Mouse (Mus musculus): ENCODE measurements at regions not wholly inside any gene's neighbourhood (a gene's known extent, or its start where the extent isn't known, plus 50 kb on each side); places are given as distances from the start of the nearest gene placed in this dataset.

- DNase-seq (ENCODE audit: low spot score in 2 of 2) = no peak
Measured at GRCm38 (mm10) chr12:12882931-12883553, 58.7 kb downstream of the Mycn start.

- DNase-seq (ENCODE audit: low spot score in 2 of 2) = no peak
Measured at GRCm38 (mm10) chr12:12878031-12878430, 63.7 kb downstream of the Mycn start.

- DNase-seq (ENCODE audit: low spot score in 2 of 2) = no peak
Measured at GRCm38 (mm10) chr12:12877539-12877938, 64.2 kb downstream of the Mycn start.

DNA sequence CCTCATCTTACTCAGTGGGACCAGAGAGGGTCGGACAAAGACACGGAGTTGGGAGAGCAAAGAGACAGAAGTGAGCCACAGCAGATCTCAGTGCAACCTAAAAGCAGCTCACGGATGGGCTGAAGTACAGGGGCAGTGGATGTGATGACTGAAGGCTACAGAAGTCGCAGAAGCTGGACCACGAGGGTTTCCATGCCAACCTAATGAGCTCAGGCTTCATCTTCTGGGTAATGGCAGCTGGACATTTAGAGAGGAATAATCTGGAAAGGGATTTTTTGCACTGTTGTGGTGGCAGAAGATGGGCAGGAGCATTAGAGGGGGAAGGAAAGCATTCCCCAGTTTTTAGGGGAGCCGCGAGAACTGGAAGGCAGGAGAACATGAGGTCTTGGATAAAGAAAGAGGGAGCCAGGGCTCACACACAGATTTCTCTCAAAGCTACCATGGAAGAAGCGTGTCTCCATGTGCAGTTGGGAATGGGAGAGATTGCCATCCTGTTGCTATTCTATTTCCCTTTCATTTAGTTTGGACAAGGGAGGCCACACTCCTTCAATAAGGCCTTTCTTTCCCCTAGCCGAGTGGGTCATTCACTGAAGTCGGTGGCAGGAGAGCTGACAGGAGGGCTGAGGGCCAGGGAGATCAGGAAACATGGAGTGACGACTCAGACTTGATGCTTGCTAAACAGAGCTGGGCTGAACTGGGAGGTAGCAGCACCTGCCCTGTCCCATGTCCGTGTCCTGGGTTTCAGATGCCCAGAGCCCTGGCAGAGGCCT is 65.6 kb downstream of the Mycn start:
- no peak for DNase-seq (ENCODE audit: low spot score in 2 of 2)

- DNase-seq (ENCODE audit: low spot score in 2 of 2) = no peak
Measured at GRCm38 (mm10) chr12:12873551-12873950, 68.2 kb downstream of the Mycn start.

GRCm38 (mm10) chr12:12872974-12873373 is 68.7 kb downstream of the Mycn start:
- DNase-seq (ENCODE audit: low spot score in 2 of 2) = no peak

DNA sequence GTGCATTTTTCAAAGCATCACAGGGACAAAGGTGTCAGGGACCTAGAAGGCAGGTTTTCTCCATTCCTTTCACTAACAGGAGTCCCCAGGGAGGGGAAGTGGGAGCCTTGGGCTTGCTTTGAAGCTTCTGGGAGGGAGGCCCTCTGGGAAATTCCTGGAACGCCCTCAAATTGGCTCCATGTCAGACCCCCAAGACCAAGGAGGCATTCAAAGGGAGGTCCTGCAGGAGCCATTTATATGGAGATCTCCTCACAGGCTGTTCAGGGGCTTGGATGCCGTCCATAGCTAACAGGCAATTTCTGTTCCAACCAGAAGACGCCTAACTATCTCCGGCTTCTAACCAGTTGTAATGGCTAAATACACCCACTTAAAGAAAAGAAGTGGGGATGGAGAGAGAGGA is 70.4 kb downstream of the Mycn start:
- no peak for DNase-seq (ENCODE audit: low spot score in 2 of 2)

- no peak for DNase-seq (ENCODE audit: low spot score in 2 of 2)
Measured at GRCm38 (mm10) chr12:12866590-12866989, 75.1 kb downstream of the Mycn start.

DNA sequence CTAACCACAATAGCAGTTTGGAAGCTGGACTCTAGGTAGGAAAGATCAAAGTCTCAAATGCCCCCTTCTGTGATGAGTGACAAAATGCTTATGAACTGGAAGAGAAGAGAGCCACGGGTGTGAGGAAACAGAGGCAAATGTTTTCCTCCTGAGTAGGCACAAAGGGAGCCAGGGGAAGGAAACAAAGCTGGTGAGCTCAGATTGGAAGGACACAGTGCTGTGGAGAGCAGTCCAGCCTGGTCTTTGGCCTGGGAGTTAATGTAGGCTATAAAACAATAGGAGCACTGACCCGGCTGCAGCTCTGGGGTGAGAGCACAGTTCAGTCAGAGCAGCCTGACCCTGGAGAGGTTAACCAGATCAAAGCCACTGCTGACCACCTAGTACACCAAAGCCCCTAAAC is 91.0 kb downstream of the Mycn start:
- DNase-seq (ENCODE audit: low spot score in 2 of 2) = no peak

GRCm38 (mm10) chr12:12846716-12847115 is 95.0 kb downstream of the Mycn start:
- DNase-seq (ENCODE audit: low spot score in 2 of 2) = no peak

DNA sequence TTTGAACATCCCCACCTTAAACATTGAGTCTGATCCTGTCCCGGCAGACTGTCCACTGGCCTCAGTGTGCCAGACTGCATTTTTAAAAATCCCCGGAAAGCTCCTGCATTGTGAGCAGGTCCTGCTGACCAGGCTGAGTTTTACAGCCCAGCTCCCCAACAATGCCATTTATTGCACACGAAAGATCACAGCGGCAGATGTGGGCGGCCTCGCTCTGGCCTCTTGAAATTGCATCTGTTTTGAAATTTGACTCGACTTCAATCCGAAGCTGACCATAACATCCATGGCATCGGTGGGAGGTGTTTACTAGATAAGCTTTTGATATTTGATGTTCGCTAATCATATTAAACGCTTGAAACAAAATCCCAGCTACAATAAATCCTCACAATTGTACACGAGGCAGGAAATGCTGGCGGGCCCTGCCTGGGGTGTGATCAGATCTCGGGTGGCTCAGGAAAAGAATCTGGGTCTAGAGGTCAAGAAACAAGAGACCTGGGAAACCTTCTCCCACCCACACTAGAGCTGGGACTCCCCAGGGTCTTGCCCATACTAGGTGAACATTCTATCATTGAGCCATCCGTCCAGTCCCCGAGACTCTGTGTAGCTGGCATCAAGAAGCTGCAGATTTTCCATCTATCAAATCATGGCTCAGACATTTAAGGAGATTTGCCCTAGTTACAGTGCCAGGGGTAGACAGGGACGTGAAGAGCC is 99.3 kb downstream of the Mycn start:
- no peak for DNase-seq (ENCODE audit: low spot score in 2 of 2)

DNA sequence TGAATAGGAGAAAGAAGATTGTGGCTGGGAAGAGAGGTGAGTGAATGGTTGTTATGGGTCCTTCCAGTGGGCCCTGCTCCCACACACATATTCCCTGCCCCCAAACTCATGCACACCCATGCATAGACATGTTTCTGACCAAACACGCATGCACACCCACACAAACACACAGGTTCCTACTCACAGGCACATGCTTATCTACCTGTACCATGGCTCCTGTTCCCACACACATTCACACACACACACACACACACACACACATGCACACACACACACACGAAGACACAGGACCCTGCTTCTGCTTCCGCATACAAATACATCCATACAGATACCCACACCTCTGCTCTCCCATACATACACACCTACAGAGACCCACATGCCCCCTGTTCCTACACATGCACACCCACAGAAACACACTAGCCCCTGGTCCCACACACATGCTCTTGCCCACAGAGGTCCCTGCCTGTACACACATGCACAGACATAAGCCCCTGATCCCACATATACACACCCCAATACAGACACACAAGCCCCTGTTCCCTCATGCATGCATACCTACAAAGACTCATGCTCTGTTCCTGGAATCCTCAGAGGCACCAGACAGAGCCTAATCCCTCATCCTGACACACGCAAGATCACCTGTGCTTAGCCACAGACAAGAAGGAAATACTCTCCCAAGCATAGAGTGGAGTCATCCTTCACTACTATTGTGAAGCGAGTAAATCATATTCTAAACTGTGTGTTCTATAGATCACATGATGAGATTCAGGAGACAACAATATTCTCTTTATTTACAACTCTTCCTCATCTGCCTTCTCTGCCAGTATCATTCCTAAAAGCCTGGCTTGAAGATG is 100.1 kb downstream of the Mycn start:
- no peak for DNase-seq (ENCODE audit: low spot score in 2 of 2)

GRCm38 (mm10) chr12:12840661-12841384 is 100.9 kb downstream of the Mycn start:
- no peak for DNase-seq (ENCODE audit: low spot score in 2 of 2)

GRCm38 (mm10) chr12:12837775-12838174 is 103.9 kb downstream of the Mycn start:
- DNase-seq (ENCODE audit: low spot score in 2 of 2) = no peak

DNA sequence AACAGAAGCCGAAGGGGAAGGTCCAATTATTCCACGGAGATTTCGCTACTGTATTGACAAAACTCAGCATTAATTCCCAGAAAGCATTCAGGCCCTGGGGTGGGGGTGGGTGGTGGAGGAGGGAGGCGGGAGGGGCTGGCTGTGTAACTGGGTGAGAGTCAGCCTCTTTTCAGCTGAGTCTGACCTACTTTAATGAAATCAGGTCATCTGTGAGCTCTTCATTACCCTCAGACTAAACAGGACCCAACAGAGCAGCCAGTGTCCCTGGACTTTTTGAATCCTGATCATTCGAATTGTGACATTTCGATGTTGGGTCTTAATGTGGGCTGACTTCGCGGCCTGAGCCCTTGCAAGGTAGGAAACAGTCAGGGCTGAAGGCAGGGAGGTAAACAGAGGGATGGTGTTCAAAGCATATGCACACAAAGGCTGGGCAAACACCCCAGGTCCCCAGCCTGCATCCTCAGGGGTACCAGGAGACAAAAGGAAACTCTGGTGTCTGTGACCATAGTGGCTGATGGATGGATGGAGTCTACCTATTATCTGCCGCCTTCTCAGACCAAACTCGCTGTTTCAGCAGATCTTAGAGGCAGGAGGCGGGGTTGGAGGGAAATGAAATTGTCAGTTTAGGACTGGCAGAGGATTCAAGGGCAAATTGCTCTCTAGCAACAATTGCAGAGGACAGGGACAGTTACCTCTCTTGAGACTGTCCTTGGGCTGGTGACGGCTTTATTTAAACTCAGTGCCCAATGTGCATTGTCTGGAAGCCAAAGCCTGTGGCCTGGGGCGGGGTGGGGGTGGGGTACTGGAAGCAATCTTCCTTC is 113.7 kb downstream of the Mycn start:
- DNase-seq (ENCODE audit: low spot score in 2 of 2) = no peak

DNA sequence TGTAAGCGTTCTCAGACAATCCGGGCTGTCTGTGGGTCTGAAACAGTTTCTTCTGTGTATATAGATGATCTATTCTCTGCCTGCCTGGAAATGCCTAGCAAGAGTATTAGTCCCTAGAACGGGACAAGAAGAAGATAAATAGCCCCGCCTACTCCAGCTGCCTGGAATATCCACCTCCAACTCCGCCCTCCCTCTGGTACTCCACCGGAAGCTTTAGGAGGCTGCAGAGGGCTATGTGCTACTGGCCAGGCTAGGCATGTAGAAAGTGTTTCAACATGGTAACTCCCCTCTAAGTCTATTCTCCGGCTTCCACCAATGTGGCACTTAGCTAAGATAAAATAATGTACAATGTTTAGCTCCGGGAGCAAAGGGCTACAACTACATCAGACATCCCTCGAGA is 114.3 kb downstream of the Mycn start:
- DNase-seq (ENCODE audit: low spot score in 2 of 2) = no peak

GRCm38 (mm10) chr12:12826431-12826830 is 115.3 kb downstream of the Mycn start:
- DNase-seq (ENCODE audit: low spot score in 2 of 2) = no peak

DNA sequence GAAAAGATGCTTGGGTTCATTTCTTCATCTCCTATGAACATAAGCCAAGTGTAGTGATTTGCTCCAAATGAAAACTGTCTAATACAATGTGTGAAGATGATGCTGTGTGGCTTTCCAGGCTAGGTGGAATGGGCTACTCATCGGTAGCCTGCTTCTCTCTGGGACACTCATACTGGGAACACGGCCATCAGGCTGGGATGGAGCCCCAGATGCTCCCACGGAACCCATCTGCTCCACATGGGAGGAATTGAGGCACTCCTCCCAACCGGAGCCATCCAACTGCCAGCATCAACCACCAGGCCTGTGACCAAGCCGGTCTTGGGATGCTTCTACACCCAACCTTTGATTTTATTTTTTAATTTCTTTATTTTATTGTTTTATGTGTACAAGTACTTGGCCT is 115.9 kb downstream of the Mycn start:
- DNase-seq (ENCODE audit: low spot score in 2 of 2) = no peak

DNA sequence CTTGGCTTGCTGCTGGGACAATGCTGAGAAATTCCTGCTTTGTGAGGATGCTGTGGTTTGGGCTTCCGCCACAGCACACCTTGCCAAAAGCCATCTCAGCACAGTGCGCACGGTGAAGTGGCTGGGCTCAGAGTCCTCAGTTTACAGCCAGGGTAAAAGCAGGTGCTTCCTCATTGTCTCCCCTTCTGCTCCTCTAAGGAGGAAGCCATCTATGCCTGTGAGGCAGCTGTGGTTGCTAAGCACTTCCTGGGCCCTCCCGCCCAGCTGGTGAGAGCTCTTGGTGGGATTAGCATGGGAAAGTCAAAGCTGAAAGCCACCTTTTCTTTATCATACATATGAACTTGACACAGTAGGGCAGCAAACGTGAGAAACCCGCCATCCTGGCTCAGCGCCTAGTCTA is 120.2 kb downstream of the Mycn start:
- peak; percentile 17 to 31 for DNase-seq (ENCODE audit: low spot score in 2 of 2)

- DNase-seq (ENCODE audit: low spot score in 2 of 2) = no peak
Measured at GRCm38 (mm10) chr12:12820668-12821351, 120.9 kb downstream of the Mycn start.
